Mouse (Mus musculus): ENCODE measurements around the gene Ripply3. TPM values are rescaled to one million over a fixed set of nuclear protein-coding genes. Genes with fewer than 3 reads are reported as not detected.

Ripply3 gene
- polyA plus RNA-seq (2012; rRNA removed) = 1.1 and 1.4 TPM in 2 replicates

DNA sequence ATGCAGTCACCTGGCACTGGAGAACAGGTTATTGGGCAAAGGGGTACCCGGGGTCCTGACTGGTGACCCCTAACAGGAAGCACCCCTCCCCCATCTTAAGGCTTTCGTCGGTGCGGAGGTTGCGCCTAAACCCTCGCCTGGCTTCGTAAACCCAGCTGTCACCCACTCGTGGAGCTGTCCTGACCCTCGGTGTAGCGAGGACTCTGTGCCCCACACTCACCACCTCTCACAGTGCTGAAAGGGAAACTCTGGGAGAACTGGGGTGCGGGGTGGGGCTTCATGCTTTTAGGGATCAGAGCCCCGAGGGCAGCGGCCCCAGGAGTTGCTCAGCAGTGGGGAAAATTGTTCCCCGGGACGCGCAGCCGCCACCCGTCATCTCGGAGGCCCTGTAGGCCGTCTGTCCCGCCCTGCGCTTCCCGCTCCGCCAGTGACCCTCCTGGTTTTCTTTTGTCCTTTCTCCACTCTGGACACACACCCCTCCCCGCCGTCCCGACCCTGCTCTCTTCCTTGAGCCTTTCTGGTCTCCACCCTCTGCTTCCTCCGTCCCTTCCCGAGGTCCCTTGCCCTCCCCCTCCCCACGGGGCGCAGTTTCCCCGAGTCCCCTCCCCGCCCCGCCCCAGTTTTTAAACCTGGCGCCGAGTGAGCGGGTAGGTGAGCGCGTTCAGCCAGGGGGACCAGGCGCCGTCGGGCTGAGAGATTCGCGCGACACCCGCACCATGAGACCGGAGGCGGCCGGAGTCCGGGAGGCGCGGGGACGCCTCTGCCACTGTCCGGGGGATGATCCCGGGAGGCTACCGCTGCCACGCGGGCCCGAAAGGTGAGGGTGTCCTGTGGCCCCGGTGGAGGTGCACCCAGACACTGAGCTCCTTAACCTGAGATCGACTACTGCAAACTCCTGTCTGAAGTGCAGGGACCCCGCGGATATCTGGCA is at the start of gene Ripply3:
Ripply3 (plus strand) TSS at position 640 of the 931 bp plus-strand sequence.
- TF ChIP-seq CTCF (IDR thresholded peaks at IDR 0.05; ENCODE audit: borderline replicate concordance, extremely low read depth, insufficient read depth, insufficient read length) (no peak), POLR2A (IDR thresholded peaks at IDR 0.05; ENCODE audit: borderline replicate concordance, extremely low read depth, insufficient read depth, insufficient read length, poor library complexity, severe bottlenecking) (no peak)
- peak; percentile 12 for DNase-seq (ENCODE audit: low read depth)

DNA sequence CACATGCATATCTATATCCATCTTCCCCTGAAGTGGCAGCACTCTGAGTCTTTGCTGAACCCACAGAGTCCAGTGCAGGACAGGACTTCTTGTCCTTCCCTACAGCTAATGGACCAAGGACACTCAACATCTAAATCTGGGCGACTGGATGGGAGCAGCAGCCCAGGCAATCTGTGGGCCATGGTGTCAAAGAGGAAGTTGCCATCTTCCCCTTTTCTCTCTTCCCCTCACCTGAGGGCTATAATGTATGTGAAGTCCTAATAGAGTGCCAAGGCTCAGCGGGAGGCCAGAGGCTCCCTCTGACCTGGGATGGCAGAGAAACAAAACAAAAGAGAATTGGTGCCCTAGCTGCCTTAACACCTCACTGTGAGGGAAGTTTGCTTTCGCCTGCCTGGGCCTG is 44.2 kb upstream of the Ripply3 start:
- no peak for DNase-seq (ENCODE audit: low read depth)

DNA sequence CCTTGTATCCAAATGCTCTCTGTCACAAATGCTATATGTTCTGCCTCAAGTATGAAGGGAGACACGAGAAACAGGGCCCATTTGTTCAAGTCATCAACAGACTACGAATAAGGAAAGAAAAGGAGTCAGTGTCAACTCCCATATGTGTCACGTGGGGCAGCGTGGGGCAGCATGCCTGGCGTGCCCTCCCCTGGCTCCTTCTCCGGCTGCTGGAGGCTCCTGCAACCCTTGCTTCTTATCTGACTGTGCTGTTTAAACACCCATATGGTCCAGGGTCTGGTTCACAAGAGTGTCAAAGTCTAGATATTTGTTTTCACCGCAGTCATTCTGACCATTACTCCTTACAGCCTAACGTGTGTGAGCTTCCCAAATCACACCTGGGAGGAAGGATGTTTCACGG is 40.4 kb upstream of the Ripply3 start:
- DNase-seq (ENCODE audit: low read depth) = no peak
- TF ChIP-seq CTCF (IDR thresholded peaks at IDR 0.05; ENCODE audit: borderline replicate concordance, extremely low read depth, insufficient read depth, insufficient read length) (no peak), POLR2A (IDR thresholded peaks at IDR 0.05; ENCODE audit: borderline replicate concordance, extremely low read depth, insufficient read depth, insufficient read length, poor library complexity, severe bottlenecking) (no peak)

More for the DNA sequence above, 44.2 kb upstream of the Ripply3 start:
- TF ChIP-seq POLR2A (IDR thresholded peaks at IDR 0.05; ENCODE audit: borderline replicate concordance, extremely low read depth, insufficient read depth, insufficient read length, poor library complexity, severe bottlenecking) (no peak), CTCF (IDR thresholded peaks at IDR 0.05; ENCODE audit: borderline replicate concordance, extremely low read depth, insufficient read depth, insufficient read length) (no peak)

DNA sequence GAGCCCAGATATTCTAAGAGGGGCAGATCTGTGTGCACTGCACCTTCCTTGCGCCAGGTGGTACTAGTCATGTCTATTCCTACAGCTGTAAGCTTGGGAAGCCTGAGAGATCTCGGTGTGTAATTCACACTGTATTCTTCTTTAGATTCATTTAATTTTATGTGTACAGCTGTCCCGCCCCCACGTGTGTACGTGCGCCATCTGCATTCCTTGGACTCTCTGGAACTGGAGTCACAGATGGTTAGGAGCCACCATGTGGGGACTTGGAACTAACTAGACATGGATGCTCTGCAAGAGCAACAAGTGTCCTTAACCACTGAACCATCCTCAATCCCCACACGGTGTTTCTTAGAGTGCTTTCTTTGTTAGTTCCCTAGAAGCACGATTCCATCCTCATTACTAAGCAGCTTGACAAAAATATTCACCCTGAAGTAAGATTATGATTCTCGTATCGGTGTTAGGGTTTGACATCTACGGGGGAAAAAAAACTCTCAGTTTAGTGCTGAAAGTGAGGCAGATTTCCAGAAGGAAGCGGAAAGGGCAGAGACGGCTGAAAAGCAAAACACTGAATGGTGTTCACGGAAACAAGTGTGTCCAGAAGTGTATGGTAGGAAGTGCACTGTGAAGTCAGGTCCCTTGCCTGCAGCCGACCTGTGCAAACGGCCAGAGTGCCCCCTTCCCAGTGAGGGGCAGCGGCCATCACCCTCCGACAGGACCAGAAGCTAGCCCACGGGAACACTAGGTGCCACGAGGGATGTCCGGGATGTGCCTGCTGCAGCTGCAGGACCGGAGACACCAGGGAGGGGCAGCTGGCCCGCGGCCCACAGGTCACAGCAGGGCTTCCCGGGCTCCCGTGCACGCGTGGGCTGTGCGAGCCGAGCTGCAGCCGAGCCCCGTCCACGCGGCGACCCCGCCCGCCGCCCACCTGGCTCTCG is 38.8 kb upstream of the Ripply3 start:
- DNase-seq (ENCODE audit: low read depth) = peak; percentile 84
- no peak for TF ChIP-seq CTCF (IDR thresholded peaks at IDR 0.05; ENCODE audit: borderline replicate concordance, extremely low read depth, insufficient read depth, insufficient read length)
- no peak for TF ChIP-seq POLR2A (IDR thresholded peaks at IDR 0.05; ENCODE audit: borderline replicate concordance, extremely low read depth, insufficient read depth, insufficient read length, poor library complexity, severe bottlenecking)

DNA sequence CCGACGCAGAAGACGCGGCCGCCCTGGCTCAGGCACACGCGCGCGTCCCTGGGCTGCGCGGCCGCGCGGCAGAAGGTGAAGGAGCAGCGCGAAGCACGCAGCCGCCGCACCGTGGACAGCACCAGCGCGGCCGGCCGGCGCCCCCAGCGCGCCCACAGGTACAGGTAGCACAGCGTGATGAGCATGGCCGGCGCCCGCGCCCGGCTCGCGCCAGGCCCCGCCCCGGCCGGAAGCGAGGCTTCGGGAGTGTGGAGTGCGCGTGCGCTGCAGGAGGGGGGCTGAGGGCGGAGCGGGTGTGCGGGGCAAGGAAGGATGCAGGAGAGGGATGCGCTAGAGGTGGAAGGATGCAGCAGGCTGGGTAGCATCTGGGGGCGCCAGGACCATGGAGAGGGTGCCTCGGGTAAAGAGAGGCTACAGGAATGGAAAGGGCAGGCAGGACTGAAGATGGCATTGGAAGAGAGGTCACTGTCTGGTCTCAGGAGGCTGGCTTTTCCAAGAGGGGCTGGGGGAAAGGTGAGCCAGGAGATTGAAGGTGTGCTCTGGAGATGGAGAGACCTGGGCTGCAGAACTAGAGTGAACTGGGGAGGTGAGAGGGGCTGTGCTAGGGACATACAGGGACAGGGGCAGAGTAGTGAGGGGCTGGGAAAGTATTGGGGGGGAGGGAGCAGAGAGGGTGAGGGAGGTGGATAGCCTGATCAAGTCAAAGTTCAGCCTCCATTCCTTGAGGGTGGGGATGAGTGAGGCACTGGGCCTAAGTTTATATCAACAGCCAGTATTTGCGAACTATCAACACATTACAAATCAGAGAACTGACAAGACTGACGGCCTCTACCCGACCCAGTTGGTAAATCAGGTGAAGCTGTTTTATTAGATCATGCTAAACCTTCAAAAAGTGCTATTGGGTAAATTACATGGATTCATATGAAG is 37.9 kb upstream of the Ripply3 start:
- TF ChIP-seq POLR2A (IDR thresholded peaks at IDR 0.05; ENCODE audit: borderline replicate concordance, extremely low read depth, insufficient read depth, insufficient read length, poor library complexity, severe bottlenecking) (peak; percentile 98), CTCF (IDR thresholded peaks at IDR 0.05; ENCODE audit: borderline replicate concordance, extremely low read depth, insufficient read depth, insufficient read length) (no peak)
- DNase-seq (ENCODE audit: low read depth) = peak; percentile 92

DNA sequence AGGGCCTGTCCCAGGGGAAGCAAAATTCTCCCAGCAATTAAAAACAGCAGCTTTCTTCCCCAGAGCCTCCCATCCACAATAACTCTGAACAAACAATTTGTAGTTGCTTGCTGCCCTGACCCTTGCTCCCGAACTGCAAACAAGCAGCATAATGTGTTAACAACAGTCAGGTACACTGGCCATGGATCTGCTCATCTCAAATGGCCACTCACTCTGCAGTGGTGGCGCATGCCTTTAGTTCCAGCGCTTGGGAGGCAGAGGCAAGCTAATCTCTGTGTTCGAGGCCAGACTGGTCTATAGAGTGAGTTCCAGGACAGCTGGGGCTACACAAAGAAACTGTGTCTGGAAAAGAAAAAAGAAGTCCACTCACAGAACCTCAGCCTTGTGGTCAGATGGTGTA is 37.1 kb upstream of the Ripply3 start:
- TF ChIP-seq POLR2A (IDR thresholded peaks at IDR 0.05; ENCODE audit: borderline replicate concordance, extremely low read depth, insufficient read depth, insufficient read length, poor library complexity, severe bottlenecking) = no peak
- TF ChIP-seq CTCF (IDR thresholded peaks at IDR 0.05; ENCODE audit: borderline replicate concordance, extremely low read depth, insufficient read depth, insufficient read length) = no peak
- DNase-seq (ENCODE audit: low read depth) = no peak

DNA sequence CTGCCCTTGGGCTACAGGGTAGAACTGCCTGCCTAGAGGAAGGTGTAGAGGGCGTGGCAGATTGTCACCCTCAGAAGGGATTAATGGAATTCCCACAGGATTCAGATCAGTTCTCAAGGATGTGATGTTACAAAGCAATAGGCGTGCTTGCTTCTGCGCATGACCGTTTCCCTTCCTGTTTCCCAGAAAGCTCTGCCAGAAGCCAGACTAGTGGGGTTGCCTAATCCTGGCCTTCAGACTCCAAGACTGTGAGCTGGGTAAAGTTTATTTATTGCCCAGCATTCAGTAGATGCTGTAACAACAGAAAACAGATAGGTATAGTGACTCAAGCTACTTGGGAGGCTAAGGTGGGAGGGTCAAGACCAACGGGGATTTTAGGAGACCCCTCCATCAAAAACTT is 30.1 kb upstream of the Ripply3 start:
- no peak for DNase-seq (ENCODE audit: low read depth)
- no peak for TF ChIP-seq POLR2A (IDR thresholded peaks at IDR 0.05; ENCODE audit: borderline replicate concordance, extremely low read depth, insufficient read depth, insufficient read length, poor library complexity, severe bottlenecking)
- no peak for TF ChIP-seq CTCF (IDR thresholded peaks at IDR 0.05; ENCODE audit: borderline replicate concordance, extremely low read depth, insufficient read depth, insufficient read length)

DNA sequence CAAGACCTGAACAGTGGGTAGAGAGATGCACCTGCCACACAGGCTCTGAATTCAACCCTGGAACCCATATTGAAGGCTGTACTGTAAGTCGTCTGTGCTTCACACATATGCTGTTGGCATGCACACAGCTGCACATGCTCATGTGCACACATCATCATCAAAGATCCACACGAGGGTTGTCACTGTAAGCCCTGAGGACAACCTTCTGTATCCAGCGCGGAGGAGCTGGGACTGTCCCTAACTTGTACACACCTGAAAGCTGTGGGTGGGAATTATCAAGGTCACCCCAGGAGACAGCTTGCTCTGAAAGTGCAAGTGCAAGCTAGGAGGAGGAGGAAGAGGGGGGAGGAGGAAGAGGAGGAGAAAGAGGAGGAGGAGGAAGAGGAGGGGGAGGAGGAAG is 29.0 kb upstream of the Ripply3 start:
- TF ChIP-seq POLR2A (IDR thresholded peaks at IDR 0.05; ENCODE audit: borderline replicate concordance, extremely low read depth, insufficient read depth, insufficient read length, poor library complexity, severe bottlenecking) (no peak), CTCF (IDR thresholded peaks at IDR 0.05; ENCODE audit: borderline replicate concordance, extremely low read depth, insufficient read depth, insufficient read length) (no peak)

DNA sequence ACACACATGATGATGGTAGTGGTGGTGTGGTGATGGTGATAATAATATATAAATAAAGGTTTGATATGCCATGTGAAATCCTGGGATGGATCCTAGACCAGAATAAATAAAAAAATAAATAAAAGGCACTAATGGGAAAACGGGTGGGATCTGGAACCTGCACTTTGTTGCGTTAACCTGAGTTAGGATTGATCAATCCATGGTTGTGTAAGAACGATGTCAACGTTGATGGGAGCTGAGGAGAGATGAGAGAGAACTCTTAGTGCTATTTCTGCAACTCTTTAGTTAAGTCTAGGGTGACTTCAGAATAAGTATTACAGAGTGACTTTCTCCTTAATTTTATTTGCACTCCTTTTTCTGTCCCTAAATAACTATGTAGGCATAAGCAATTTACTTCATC is 27.0 kb upstream of the Ripply3 start:
- DNase-seq (ENCODE audit: low read depth) = no peak
- TF ChIP-seq POLR2A (IDR thresholded peaks at IDR 0.05; ENCODE audit: borderline replicate concordance, extremely low read depth, insufficient read depth, insufficient read length, poor library complexity, severe bottlenecking) = no peak

More for the DNA sequence above, 29.0 kb upstream of the Ripply3 start:
- no peak for DNase-seq (ENCODE audit: low read depth)

DNA sequence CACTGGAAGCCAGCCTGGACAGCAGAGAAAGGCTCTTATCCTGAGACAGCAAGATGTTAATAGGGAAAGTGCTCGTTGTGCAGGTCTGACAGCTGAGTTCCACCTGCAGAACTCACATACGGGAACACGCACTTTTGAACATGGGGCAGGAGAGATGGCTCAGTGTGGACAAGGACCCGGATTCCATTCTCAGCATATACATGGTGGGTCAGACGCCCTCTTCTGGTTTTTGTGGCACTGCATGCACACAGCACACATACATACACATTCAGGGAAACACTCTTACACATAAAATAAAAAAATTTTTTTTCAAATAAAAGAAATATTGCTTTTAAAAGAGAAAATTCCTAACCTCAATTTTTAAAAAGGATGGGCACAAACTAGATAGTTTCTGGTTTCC is 26.5 kb upstream of the Ripply3 start:
- no peak for TF ChIP-seq POLR2A (IDR thresholded peaks at IDR 0.05; ENCODE audit: borderline replicate concordance, extremely low read depth, insufficient read depth, insufficient read length, poor library complexity, severe bottlenecking)
- peak; percentile 2; the same call in 1 of the 2 replicates for TF ChIP-seq CTCF (IDR thresholded peaks at IDR 0.05; ENCODE audit: borderline replicate concordance, extremely low read depth, insufficient read depth, insufficient read length)
- DNase-seq (ENCODE audit: low read depth) = no peak
